Mouse (Mus musculus): ENCODE results near the gene Prps1.

DNA sequence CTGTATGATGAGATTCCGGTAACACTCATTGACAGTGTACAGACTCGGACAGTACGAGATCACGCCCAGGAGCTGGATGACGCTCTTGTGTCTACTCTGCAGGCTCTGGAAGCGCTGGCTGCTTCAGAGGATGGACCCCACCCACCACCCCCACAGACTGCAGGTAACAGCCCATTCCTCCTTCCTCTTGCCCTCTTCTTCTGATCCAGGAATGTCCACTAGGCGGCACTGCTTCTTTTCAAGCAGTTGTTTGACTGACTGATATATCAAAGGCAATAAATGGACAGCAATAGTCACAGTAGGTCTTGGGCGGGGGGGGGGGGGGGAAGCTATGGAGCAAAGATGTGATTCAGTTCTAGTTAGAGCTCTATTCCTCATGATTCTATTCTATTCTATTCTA is 28.2 kb upstream of the Prps1 start:
- no peak for TF ChIP-seq CTCF (IDR thresholded peaks at IDR 0.05; ENCODE audit: low read depth, low read length)
- no peak for TF ChIP-seq GATA1 (IDR thresholded peaks at IDR 0.05; ENCODE audit: borderline replicate concordance, low read length)

Data from G1E (cell line).